Mouse (Mus musculus): ENCODE measurements around the gene Plxnb2. TPM values are rescaled to one million over a fixed set of nuclear protein-coding genes. Genes with fewer than 3 reads are reported as not detected.

The Plxnb2 gene
- polyA plus RNA-seq, 1 experiment from 2014 or later, result 226 TPM

GRCm38 (mm10) chr15:89195261-89195681 lies 14.7 kb upstream of the Plxnb2 start:
- peak overlapping the region; percentile 43; the same call in 1 of the 2 replicates for H3K4me3 ChIP-seq (ENCODE audit: inconsistent target)
- H3K36me3 ChIP-seq (ENCODE audit: inconsistent target), result no peaks in the 10 kb centered on the region
- H3K79me2 ChIP-seq (ENCODE audit: inconsistent target), result no peaks in the 10 kb centered on the region
- peak overlapping the region; percentile 59 for H3K27ac ChIP-seq
- 67% methylated on average over 6 of the region's 6 CpGs for WGBS (ENCODE audit: missing documents)

GRCm38 (mm10) chr15:89184937-89185227 lies 4.3 kb upstream of the Plxnb2 start:
- Histone ChIP-seq H3K79me2 (ENCODE audit: inconsistent target) (peaks cover 5% of the 10 kb centered on the region), H3K27ac (no peak overlapping the region), H3K36me3 (ENCODE audit: inconsistent target) (no peaks in the 10 kb centered on the region), H3K4me3 (ENCODE audit: inconsistent target) (no peak overlapping the region)
- 100% methylated on average over 5 of the region's 5 CpGs for WGBS (ENCODE audit: missing documents)

GRCm38 (mm10) chr15:89184141-89184936 lies 3.8 kb upstream of the Plxnb2 start:
- 98% methylated on average over 5 of the region's 5 CpGs for WGBS (ENCODE audit: missing documents)
- no peak overlapping the region for H3K27ac ChIP-seq
- no peaks in the 10 kb centered on the region for H3K36me3 ChIP-seq (ENCODE audit: inconsistent target)
- peaks cover 11% of the 10 kb centered on the region for H3K79me2 ChIP-seq (ENCODE audit: inconsistent target)
- H3K4me3 ChIP-seq (ENCODE audit: inconsistent target), result no peak overlapping the region

GRCm38 (mm10) chr15:89182842-89183241 lies 2.3 kb upstream of the Plxnb2 start:
- WGBS (ENCODE audit: missing documents), result 87% methylated on average over 4 of the region's 5 CpGs
- H3K4me3 ChIP-seq (ENCODE audit: inconsistent target), result no peak overlapping the region; the same call in 1 of the 2 replicates
- H3K27ac ChIP-seq, result peak overlapping the region; percentile 89
- H3K36me3 ChIP-seq (ENCODE audit: inconsistent target), result no peaks in the 10 kb centered on the region
- peaks cover 25% of the 10 kb centered on the region for H3K79me2 ChIP-seq (ENCODE audit: inconsistent target)

GRCm38 (mm10) chr15:89182328-89182741 lies 1.7 kb upstream of the Plxnb2 start:
- H3K4me3 ChIP-seq (ENCODE audit: inconsistent target), result no peak overlapping the region; the same call in 1 of the 2 replicates
- no peaks in the 10 kb centered on the region for H3K36me3 ChIP-seq (ENCODE audit: inconsistent target)
- peaks cover 26% of the 10 kb centered on the region for H3K79me2 ChIP-seq (ENCODE audit: inconsistent target)
- 42% methylated on average over 6 of the region's 6 CpGs for WGBS (ENCODE audit: missing documents)
- H3K27ac ChIP-seq, result peak overlapping the region; percentile 89

- H3K36me3 ChIP-seq (ENCODE audit: inconsistent target), result no peaks in the 10 kb centered on the region
- H3K4me3 ChIP-seq (ENCODE audit: inconsistent target), result peak overlapping the region; percentile 45
These were observed 1.1 kb upstream of the Plxnb2 start for GRCm38 (mm10) chr15:89181561-89182270.

GRCm38 (mm10) chr15:89180081-89180541 lies 477 bp downstream of the Plxnb2 start:
- Histone ChIP-seq H3K79me2 (ENCODE audit: inconsistent target) (peaks cover 48% of the 10 kb centered on the region), H3K27ac (peak overlapping the region; percentile 100), H3K36me3 (ENCODE audit: inconsistent target) (no peaks in the 10 kb centered on the region), H3K4me3 (ENCODE audit: inconsistent target) (peak overlapping the region; percentile 93)
- 4% methylated on average over 19 of the region's 26 CpGs for WGBS (ENCODE audit: missing documents)

More at GRCm38 (mm10) chr15:89181561-89182270, 1.1 kb upstream of the Plxnb2 start:
- peak overlapping the region; percentile 89 for H3K27ac ChIP-seq
- WGBS (ENCODE audit: missing documents), result 32% methylated on average over 10 of the region's 10 CpGs
- H3K79me2 ChIP-seq (ENCODE audit: inconsistent target), result peaks cover 32% of the 10 kb centered on the region

- Histone ChIP-seq H3K36me3 (ENCODE audit: inconsistent target) (no peaks in the 10 kb centered on the region), H3K27ac (peak overlapping the region; percentile 100), H3K4me3 (ENCODE audit: inconsistent target) (peak overlapping the region; percentile 93), H3K79me2 (ENCODE audit: inconsistent target) (peaks cover 53% of the 10 kb centered on the region)
- WGBS (ENCODE audit: missing documents), result 44% methylated on average over 6 of the region's 6 CpGs
These were observed 991 bp downstream of the Plxnb2 start for GRCm38 (mm10) chr15:89179630-89179964.

GRCm38 (mm10) chr15:89178954-89179629 lies 1.5 kb downstream of the Plxnb2 start:
- 30% methylated on average over 16 of the region's 16 CpGs for WGBS (ENCODE audit: missing documents)
- peak overlapping the region; percentile 93 for H3K4me3 ChIP-seq (ENCODE audit: inconsistent target)
- peak overlapping the region; percentile 100 for H3K27ac ChIP-seq
- H3K79me2 ChIP-seq (ENCODE audit: inconsistent target), result peaks cover 58% of the 10 kb centered on the region
- no peaks in the 10 kb centered on the region for H3K36me3 ChIP-seq (ENCODE audit: inconsistent target)

GRCm38 (mm10) chr15:89178260-89178860 lies 2.2 kb downstream of the Plxnb2 start:
- H3K27ac ChIP-seq, result peak overlapping the region; percentile 100
- WGBS (ENCODE audit: missing documents), result 77% methylated on average over 7 of the region's 7 CpGs
- H3K4me3 ChIP-seq (ENCODE audit: inconsistent target), result peak overlapping the region; percentile 93

GRCm38 (mm10) chr15:89177576-89178259 lies 2.9 kb downstream of the Plxnb2 start:
- Histone ChIP-seq H3K4me3 (ENCODE audit: inconsistent target) (peak overlapping the region; percentile 93; the same call in 1 of the 2 replicates), H3K79me2 (ENCODE audit: inconsistent target) (peaks cover 72% of the 10 kb centered on the region), H3K36me3 (ENCODE audit: inconsistent target) (no peaks in the 10 kb centered on the region), H3K27ac (peak overlapping the region; percentile 100)
- WGBS (ENCODE audit: missing documents), result 15% methylated on average over 2 of the region's 4 CpGs

More at GRCm38 (mm10) chr15:89178260-89178860, 2.2 kb downstream of the Plxnb2 start:
- Histone ChIP-seq H3K79me2 (ENCODE audit: inconsistent target) (peaks cover 66% of the 10 kb centered on the region), H3K36me3 (ENCODE audit: inconsistent target) (no peaks in the 10 kb centered on the region)

GRCm38 (mm10) chr15:89177121-89177520 lies 3.5 kb downstream of the Plxnb2 start:
- Histone ChIP-seq H3K27ac (peak overlapping the region; percentile 100), H3K4me3 (ENCODE audit: inconsistent target) (peak overlapping the region; percentile 6; the same call in 1 of the 2 replicates), H3K79me2 (ENCODE audit: inconsistent target) (peaks cover 78% of the 10 kb centered on the region), H3K36me3 (ENCODE audit: inconsistent target) (no peaks in the 10 kb centered on the region)
- WGBS (ENCODE audit: missing documents), result 4% methylated on average over 4 of the region's 5 CpGs

GRCm38 (mm10) chr15:89175411-89176155 lies 5.0 kb downstream of the Plxnb2 start:
- Histone ChIP-seq H3K79me2 (ENCODE audit: inconsistent target) (peaks cover 93% of the 10 kb centered on the region), H3K4me3 (ENCODE audit: inconsistent target) (no peak overlapping the region), H3K27ac (no peak overlapping the region), H3K36me3 (ENCODE audit: inconsistent target) (no peaks in the 10 kb centered on the region)
- WGBS (ENCODE audit: missing documents), result 87% methylated on average over 13 of the region's 13 CpGs

Measured in macrophage (primary cell).